Mouse (Mus musculus) gastrocnemius, adult 2 months (tissue): ENCODE data around the gene Mefv. TPM values are rescaled to one million over a fixed set of nuclear protein-coding genes. Genes with fewer than 3 reads are reported as not detected.
"Not testable (repeated sequence)": the region's sequence is repeated elsewhere in the genome, so short reads cannot be mapped to it uniquely, and the experiment has no call there.

Experiments used
- DNase-seq: peaks from one replicate; pipeline ENCODE4 v3.0.0; 2022
- H3K27ac ChIP-seq: fragments of 200-600 bp; 2 replicates; pipeline ENCODE4 v1.8.1; 2022; ENCODE audit warnings: mild to moderate bottlenecking
- H3K4me3 ChIP-seq: fragments of 200-600 bp; 2 replicates; pipeline ENCODE4 v1.8.1; 2022; ENCODE audit warnings: mild to moderate bottlenecking, moderate library complexity
- CTCF ChIP-seq: fragments of 200-600 bp; IDR thresholded peaks from 2 replicates; pipeline ENCODE4 v1.8.1; 2022; ENCODE audit warnings: antibody characterized with exemption, mild to moderate bottlenecking, moderate library complexity
- intact Hi-C: fragments of 180-260 bp; cut with DNase I; formaldehyde crosslinking; loops from one replicate; pipeline ENCODE4 v1.15.1; 2025
- total RNA-seq, 2 experiments: library from RNA; stranded (reverse); gene quantifications; 2 replicates each; pipeline ENCODE4 v1.2.3; 2021

The Mefv gene
- total RNA-seq, 2 experiments from 2014 or later: not detected

DNA sequence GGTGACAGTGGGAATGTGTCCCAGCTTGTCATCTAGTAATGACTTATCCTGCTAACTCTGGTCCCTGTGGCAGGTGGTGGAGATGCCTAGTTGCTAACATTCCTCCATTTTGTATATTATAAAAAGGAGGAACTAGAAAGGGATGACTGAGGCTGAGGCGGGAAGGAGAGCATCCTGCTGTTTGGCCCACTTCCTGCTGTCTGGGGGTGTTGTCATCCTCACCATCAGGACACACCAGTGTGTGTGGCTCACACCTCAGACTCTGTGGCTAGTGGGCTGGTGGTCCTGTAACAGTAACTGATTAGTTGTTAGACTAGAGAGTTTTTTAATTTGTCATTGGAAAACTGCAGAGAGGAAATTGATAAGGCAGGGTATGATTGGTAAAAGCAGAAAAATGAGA is 17.0 kb downstream of the Mefv start:
- TF ChIP-seq CTCF: no peak
- no peak overlapping the region for H3K4me3 ChIP-seq
- intact Hi-C loops: no loop called here
- no peak overlapping the region for H3K27ac ChIP-seq
- DNase-seq: no peak

DNA sequence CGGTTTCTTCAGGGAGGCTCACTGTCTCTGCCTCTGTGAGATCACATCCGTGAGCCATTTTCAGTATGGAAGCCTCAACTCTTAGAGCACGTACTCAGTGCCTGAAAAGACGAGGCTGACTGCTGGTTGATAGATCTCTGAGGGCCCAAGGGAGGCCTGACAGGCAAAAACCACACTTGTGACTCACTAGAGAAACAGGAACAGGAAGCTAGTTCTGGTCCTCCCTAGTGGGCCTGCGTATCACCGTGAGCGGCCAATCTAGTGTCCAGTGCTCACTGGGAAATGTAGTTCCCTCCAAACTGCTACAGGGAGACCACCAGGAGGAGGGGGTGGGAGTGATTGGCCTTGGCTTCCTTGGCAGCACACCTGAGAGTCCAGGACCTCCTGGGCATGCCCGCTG is 18.6 kb downstream of the Mefv start:
- Histone ChIP-seq H3K27ac (no peak overlapping the region), H3K4me3 (no peak overlapping the region)
- no peak for DNase-seq
- intact Hi-C loops: no loop called here
- TF ChIP-seq CTCF: no peak

- H3K27ac ChIP-seq, DNase-seq, H3K4me3 ChIP-seq, intact Hi-C loops: not testable (repeated sequence)
Observed at GRCm38 (mm10) chr16:3689608-3690007, 28.3 kb downstream of the Mefv start.

Other genes with a start within 250 kb of the Mefv start
- gene Olfr161, start 127.1 kb downstream of the Mefv start, total RNA-seq: not detected
- 1 to 10 TPM; 7.2 to 7.3 TPM for gene Zfp263, start 26.0 kb upstream of the Mefv start, total RNA-seq
- gene Olfr15, start 112.8 kb upstream of the Mefv start, total RNA-seq: not detected
- 1 to 10 TPM; 1.5 to 1.7 TPM for gene Zfp174, start 129.2 kb upstream of the Mefv start, total RNA-seq
- 10 to 100 TPM; 29.7 to 45.7 TPM for gene Naa60, start 154.3 kb upstream of the Mefv start, total RNA-seq
- gene Zfp597, start 166.5 kb upstream of the Mefv start, total RNA-seq: 1 to 10 TPM; 6.3 to 6.6 TPM
- gene Gm20695, start 166.6 kb upstream of the Mefv start, total RNA-seq: under 1 TPM in 1 of 2 experiments, not detected in 1; 0.31 TPM
- 1 to 10 TPM; 1.9 to 2.0 TPM for gene 1700037C18Rik, start 190.6 kb upstream of the Mefv start, total RNA-seq
- 1 to 10 TPM; 8.0 to 9.1 TPM for gene Cluap1, start 190.7 kb upstream of the Mefv start, total RNA-seq